Mouse (Mus musculus): ENCODE measurements around the gene Syt1.

The Syt1 gene

GRCm38 (mm10) chr10:108577611-108578010 is 433.2 kb downstream of the Syt1 start:
- no peak for DNase-seq (ENCODE audit: low spot score)

GRCm38 (mm10) chr10:108572764-108573163 is 438.0 kb downstream of the Syt1 start:
- no peak for DNase-seq (ENCODE audit: low spot score)

GRCm38 (mm10) chr10:108571104-108571503 is 439.7 kb downstream of the Syt1 start:
- DNase-seq (ENCODE audit: low spot score): no peak

DNA sequence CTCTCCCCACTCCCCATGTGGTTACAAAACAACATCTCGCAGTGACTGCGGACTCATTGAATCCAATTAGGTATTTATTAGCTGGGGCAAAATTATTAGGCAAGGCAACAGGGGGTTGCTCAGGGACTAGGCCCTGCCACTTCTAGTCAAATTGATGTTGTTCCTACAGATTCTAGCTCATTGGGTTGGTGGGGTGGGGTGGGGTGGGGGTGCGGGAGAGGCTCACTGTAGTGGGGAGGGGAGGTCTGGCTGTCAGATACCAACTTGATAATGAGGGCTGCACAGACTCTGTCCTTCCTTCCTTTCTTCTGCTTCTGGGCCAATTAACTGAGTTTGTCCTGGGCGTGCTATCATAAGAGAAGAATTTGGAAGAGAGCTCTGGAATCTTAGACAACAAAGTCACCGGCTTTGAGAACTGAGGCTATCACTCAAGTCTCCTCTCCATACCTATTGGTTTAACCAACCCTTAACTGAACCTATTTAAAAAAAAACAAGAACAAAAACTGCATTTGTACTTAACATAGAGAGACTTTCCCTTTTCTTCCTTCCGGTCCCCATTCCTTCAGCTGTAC is 441.1 kb downstream of the Syt1 start:
- DNase-seq (ENCODE audit: low spot score): no peak

DNA sequence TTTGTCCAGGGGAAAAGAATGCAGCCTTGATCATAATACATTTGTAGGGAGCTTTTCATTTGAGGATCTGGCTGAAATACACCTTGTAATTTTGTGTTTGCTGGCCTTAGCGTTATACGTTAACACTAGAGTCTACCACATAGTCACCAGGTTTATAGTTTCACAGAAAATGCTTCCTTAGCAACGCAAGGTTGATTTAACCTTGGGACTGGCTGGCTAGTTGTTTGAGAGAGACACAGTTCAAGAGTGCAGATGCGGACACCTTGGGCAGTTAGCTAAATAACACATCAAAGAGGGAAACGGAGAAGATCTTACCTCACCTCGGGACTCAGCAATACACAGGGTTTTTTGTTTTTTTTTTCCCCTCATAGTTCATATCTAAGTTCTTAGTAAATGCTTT is 441.9 kb downstream of the Syt1 start:
- no peak for DNase-seq (ENCODE audit: low spot score)

DNA sequence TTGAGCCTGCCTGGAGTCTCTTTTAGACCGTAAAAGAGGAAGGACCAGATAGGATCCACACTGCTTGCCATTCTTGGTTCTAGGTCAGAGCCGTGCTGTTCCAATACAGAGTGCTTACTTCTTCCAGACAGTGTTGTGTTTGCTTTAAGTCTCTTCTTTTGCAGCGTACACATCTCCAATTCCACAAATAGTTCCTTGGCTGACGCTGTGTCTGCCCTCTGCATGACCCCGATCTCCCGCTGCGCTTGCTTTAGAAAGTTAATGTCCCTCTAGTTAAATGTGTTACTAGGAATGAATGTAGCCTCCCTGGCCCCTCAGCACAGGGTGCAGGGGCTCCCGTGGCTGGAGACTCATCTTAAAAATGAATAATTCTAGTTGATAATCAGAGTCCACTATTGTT is 442.6 kb downstream of the Syt1 start:
- DNase-seq (ENCODE audit: low spot score): no peak

- no peak for DNase-seq (ENCODE audit: low spot score)
These were observed 443.3 kb downstream of the Syt1 start for GRCm38 (mm10) chr10:108567456-108567855.

DNA sequence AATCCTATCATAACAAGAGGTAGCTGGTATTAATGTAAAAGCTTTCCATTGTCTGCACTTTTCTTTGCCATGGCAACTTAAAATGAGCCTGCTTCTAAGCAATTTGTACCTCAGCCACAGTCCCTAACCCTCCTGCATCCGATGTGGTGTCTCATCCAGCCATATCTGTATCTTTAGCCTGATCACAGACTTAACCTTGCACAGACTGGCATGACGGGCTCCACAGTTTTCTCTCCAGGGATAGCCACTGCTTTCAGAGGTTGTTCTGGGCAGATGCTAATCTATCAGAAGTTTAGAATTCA is 451.2 kb downstream of the Syt1 start:
- no peak for DNase-seq (ENCODE audit: low spot score)

- no peak for DNase-seq (ENCODE audit: low spot score)
These were observed 451.8 kb downstream of the Syt1 start for GRCm38 (mm10) chr10:108558812-108559606.

- no peak for DNase-seq (ENCODE audit: low spot score)
These were observed 458.2 kb downstream of the Syt1 start for GRCm38 (mm10) chr10:108552544-108552943.

GRCm38 (mm10) chr10:108545715-108546114 is 465.1 kb downstream of the Syt1 start:
- DNase-seq (ENCODE audit: low spot score): no peak

DNA sequence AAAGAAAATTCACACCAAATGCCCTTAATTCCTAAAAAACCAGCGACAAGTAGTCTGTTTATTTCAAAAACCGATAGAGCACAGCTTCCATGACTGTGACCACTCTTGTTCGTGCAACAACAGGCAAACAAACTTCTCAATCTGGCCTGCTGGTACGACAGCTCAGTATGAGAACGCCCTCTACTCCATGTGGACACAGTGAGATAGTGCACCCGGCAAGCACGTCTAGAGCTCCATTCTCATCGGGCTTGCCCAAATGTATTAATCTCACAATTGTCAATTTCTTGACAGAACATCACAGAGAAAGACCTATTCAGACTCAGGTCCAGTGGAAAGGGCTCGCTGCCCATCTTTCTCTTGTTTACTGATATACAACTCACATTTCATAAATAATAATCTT is 469.2 kb downstream of the Syt1 start:
- DNase-seq (ENCODE audit: low spot score): no peak

DNA sequence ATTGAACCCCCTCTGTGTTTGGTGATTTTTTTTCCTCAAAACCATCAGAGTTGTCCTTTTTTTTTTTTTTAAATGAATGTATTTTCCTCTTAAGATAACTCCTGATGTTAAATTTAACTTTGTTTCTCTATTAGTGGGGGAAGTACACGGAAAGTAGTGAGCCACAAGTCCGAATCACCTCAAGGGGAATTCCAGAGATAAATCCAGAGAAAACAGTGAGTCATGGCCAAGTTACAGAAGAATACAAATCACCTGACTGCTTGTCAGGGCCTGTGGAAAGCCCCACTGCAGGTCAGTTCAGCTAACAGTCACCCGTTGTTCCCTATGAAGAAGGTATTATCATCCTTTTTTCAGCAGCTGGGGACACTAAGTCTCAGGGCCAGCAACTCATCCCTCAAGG is 472.2 kb downstream of the Syt1 start:
- no peak for DNase-seq (ENCODE audit: low spot score)

GRCm38 (mm10) chr10:108537641-108538040 is 473.1 kb downstream of the Syt1 start:
- peak; percentile 41 for DNase-seq (ENCODE audit: low spot score)

GRCm38 (mm10) chr10:108535922-108536321 is 474.9 kb downstream of the Syt1 start:
- no peak for DNase-seq (ENCODE audit: low spot score)

DNA sequence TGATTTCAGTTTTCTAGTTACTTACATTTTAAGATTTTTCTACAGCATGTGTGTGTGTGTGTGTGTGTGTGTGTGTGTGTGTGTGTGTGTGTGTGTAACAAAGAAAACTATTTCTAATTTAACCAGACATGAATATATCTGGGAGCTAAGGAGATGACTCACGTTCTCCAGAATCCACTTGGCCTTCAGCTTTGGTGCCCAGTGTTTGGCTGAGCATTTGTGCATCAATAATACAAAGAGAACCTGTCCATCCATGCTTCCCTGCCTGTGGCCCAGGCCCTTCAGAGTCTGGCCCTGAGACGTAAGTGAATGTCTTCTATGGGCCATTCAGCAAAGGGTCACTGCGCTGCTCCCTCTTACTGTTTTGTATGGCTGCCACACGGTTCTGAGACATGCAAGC is 476.7 kb downstream of the Syt1 start:
- no peak for DNase-seq (ENCODE audit: low spot score)

- DNase-seq (ENCODE audit: low spot score): no peak
These were observed 477.9 kb downstream of the Syt1 start for GRCm38 (mm10) chr10:108532916-108533315.

GRCm38 (mm10) chr10:108532283-108532682 is 478.5 kb downstream of the Syt1 start:
- DNase-seq (ENCODE audit: low spot score): no peak

DNA sequence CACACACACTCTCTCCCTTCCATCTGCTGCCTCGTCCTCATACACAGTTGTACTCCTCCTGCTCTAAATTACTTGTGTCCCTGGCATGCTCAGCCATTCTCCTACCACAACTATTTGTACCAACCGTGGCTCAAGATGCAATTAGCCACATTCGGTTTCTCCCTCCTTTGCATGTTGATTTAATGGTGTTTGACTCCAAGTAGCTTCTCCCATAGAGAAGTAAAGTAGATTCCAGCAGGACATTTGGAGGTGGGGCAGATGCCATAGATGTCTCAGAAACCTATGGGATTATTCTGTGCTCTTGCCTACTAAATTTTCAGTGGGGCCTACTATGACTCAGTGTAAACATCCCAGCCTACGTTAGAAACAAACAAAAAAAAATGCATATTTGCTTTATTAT is 479.1 kb downstream of the Syt1 start:
- DNase-seq (ENCODE audit: low spot score): no peak

DNA sequence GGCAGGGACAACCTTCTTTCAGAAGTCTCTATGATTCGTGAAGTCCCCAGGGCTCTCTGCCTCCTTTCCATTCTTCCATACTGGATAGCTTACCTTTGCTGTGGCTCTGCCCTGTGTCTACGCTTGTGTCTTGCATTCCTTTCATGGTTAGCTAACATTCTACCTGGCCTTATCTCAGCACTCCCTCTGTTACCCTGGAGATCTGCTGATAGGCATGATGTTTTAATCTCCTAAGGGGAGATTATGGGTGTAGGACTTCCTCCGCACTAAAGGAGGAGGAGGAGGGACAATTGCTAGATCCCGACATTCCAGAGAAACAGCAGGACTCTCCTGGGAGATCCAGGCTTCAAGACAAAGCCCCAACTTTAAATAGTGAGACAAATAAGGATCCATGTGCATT is 479.7 kb downstream of the Syt1 start:
- no peak for DNase-seq (ENCODE audit: low spot score)

DNA sequence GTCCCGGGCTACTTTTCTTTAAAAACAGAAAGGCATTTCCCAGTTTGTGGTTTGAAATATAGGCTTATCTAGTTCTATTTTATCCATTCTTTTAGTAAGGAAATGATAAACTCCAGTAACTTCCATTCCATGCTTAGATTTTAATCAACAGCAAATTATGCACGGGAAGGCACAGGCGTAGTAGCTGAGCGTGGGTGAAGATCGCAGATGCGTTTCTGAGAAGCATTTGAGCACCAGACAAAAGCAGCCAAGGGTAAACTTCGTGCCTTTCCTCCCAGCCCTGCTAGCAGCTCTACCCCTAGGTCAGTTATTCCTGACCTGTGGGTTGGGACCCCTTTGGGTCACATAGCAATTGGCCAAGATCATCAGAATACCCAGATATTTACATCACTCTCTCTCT is 482.4 kb downstream of the Syt1 start:
- DNase-seq (ENCODE audit: low spot score): no peak

- no peak for DNase-seq (ENCODE audit: low spot score)
These were observed 485.3 kb downstream of the Syt1 start for GRCm38 (mm10) chr10:108525506-108525905.

DNA sequence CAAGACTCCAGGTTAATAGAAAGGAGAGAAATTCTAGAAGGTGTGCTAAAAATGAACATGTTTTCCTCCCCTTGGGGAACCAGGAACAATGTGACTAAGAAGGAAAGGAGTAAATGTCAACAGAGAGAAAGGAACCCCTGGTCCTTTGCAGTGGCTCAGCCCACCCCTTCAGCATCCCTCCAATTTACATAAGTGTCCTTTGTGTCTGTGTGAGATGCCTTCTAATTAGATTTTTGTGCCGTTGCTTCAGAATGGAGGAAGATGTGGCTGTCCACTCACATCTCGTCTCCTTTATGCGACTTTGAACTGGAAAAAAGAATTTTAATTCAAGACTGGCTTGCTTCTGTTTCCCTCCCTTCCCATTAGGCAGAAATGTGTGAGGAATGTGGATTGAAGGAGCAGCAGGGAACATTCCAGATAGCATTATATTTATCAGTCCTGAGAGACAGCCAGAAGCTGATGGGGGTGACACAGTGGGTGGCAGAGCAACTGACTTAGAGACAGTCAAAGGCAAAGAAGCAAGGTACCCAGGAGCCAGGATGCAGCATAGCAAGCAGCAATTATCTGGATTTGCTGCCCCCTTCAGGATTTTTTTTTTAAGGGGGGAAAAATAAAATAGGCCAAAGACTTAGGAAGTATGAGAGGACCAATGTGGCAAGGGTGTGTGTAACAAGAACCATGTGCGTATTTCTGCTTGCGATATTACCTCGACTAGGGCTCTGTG is 486.3 kb downstream of the Syt1 start:
- DNase-seq (ENCODE audit: low spot score): peak; percentile 21

Measured in ovary, postnatal 14 days (tissue).